Mouse (Mus musculus) forebrain, embryonic 11.5 days (tissue): ENCODE results near the gene Ssr2. TPM values are rescaled to one million over a fixed set of nuclear protein-coding genes. Genes with fewer than 3 reads are reported as not detected.
A peak's percentile ranks its signal among the peaks of the same experiment; 100 is the strongest.

Experiments used
- ATAC-seq: fragments of 200-750 bp; cut with Nextera tagmentation; replicated peaks from 2 replicates; pipeline ENCODE4 v1.8.0; 2017; ENCODE audit warnings: moderate TSS enrichment; ENCODE audit not compliant: low FRiP score
- DNase-seq: peaks from one replicate; pipeline ENCODE4 v3.0.0-alpha.2; 2017; ENCODE audit warnings: low spot score
- H3K27ac ChIP-seq: fragments of 300-500 bp; sonication (generic); 2 replicates; pipeline ENCODE4 v1.5.1; 2014; ENCODE audit warnings: low read depth, low read length
- H3K27me3 ChIP-seq: fragments of 300-500 bp; sonication (generic); 2 replicates; pipeline ENCODE4 v1.6.1; 2014; ENCODE audit warnings: mild to moderate bottlenecking, low read length, mixed read lengths; ENCODE audit not compliant: control insufficient read depth, insufficient read depth
- H3K36me3 ChIP-seq: fragments of 300-500 bp; sonication (generic); 2 replicates; pipeline ENCODE4 v1.6.1; 2014; ENCODE audit warnings: mild to moderate bottlenecking, low read length, moderate library complexity, mixed read lengths; ENCODE audit not compliant: control insufficient read depth, insufficient read depth
- H3K4me1 ChIP-seq: fragments of 300-500 bp; sonication (generic); replicated peaks from 2 replicates; pipeline ENCODE4 v1.6.1; 2014; ENCODE audit warnings: low read length, mixed read lengths; ENCODE audit not compliant: control insufficient read depth, insufficient read depth
- H3K4me2 ChIP-seq: fragments of 300-500 bp; sonication (generic); 2 replicates; pipeline ENCODE4 v1.6.1; 2014; ENCODE audit warnings: low read depth, mild to moderate bottlenecking, low read length, moderate library complexity, mixed read lengths; ENCODE audit not compliant: severe bottlenecking
- H3K4me3 ChIP-seq: fragments of 300-500 bp; sonication (generic); 2 replicates; pipeline ENCODE4 v1.5.1; 2014; ENCODE audit warnings: low read depth, low read length
- H3K9ac ChIP-seq: fragments of 300-500 bp; sonication (generic); 2 replicates; pipeline ENCODE4 v1.6.1; 2014; ENCODE audit warnings: low read length
- H3K9me3 ChIP-seq: fragments of 300-500 bp; sonication (generic); 2 replicates; pipeline ENCODE4 v1.6.1; 2016; ENCODE audit warnings: low read length, mixed read lengths; ENCODE audit not compliant: control insufficient read depth
- WGBS: fragments of 180-500 bp; shearing (Covaris S2); extraction: QIAGEN DNeasy Blood & Tissue Kit; methylation state at CpG from one replicate; pipeline ENCODE4 v1.1.7; 2014; 5-methylcytosine and 5-hydroxymethylcytosine counted together
- polyA plus RNA-seq: library from polyadenylated mRNA; unstranded; fragments of >200 nt; fragmentation: Nextera tagmentation; extraction: Ambion mirVana; gene quantifications from 2 replicates; pipeline ENCODE4 v1.2.1, GENCODE M21; 2014

Ssr2 gene
- polyA plus RNA-seq, 1 experiment from 2014 or later, result 142 TPM

DNA sequence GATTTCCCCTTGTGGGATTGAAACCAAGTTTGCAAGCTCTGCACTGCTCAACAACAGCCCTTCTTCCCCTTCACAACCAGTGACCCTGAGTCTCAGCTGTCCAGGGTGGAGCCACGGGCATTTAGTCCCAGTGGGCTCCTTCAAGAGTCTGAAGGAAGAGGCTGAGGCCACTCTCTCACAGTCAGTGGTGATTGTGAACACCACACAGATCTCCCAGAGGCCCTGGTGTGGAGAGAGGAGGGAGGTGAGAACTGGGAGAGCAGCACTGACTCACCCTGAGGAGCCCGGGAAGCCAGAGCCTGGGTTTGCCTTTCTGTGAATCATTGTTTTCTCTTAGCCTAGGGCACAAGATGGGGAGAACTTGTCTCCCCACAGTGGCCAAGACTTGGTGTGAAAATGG, 49.3 kb downstream of the Ssr2 start:
- WGBS, result 67% methylated on average over 2 of the region's 2 CpGs
- DNase-seq (no peak), ATAC-seq (no peak)
- H3K27me3 ChIP-seq, result no peaks in the 10 kb centered on the region
- peaks cover 14% of the 10 kb centered on the region for H3K4me1 ChIP-seq
- H3K27ac ChIP-seq, result peak overlapping the region; percentile 95
- H3K9ac ChIP-seq, result peak overlapping the region; percentile 97
- H3K4me3 ChIP-seq, result peak overlapping the region; percentile 90; the same call in 1 of the 2 replicates
- peak overlapping the region; percentile 93; the same call in 1 of the 2 replicates for H3K4me2 ChIP-seq
- H3K9me3 ChIP-seq, result no peaks in the 10 kb centered on the region
- H3K36me3 ChIP-seq, result peaks cover 5% of the 10 kb centered on the region

- no peak overlapping the region for H3K9ac ChIP-seq
- H3K4me1 ChIP-seq, result peaks cover 14% of the 10 kb centered on the region
- no peak overlapping the region for H3K4me3 ChIP-seq
- DNase-seq, result no peak
- no peak for ATAC-seq
- peaks cover 5% of the 10 kb centered on the region for H3K36me3 ChIP-seq
- no peak overlapping the region for H3K27ac ChIP-seq
- H3K27me3 ChIP-seq, result no peaks in the 10 kb centered on the region
- H3K4me2 ChIP-seq, result no peak overlapping the region
- whole genome bisulfite sequencing, result 94% methylated on average over 7 of the region's 7 CpGs
- no peaks in the 10 kb centered on the region for H3K9me3 ChIP-seq
Observed at GRCm38 (mm10) chr3:88625531-88625930, 49.9 kb downstream of the Ssr2 start.

GRCm38 (mm10) chr3:88626316-88626715, 50.6 kb downstream of the Ssr2 start:
- H3K36me3 ChIP-seq, result peaks cover 5% of the 10 kb centered on the region
- 81% methylated on average over 7 of the region's 7 CpGs for WGBS
- H3K9me3 ChIP-seq, result no peaks in the 10 kb centered on the region
- H3K27ac ChIP-seq, result no peak overlapping the region
- ATAC-seq, result no peak
- DNase-seq, result no peak
- no peaks in the 10 kb centered on the region for H3K27me3 ChIP-seq
- H3K4me3 ChIP-seq, result no peak overlapping the region
- H3K9ac ChIP-seq, result no peak overlapping the region
- H3K4me1 ChIP-seq, result peaks cover 14% of the 10 kb centered on the region
- H3K4me2 ChIP-seq, result no peak overlapping the region

DNA sequence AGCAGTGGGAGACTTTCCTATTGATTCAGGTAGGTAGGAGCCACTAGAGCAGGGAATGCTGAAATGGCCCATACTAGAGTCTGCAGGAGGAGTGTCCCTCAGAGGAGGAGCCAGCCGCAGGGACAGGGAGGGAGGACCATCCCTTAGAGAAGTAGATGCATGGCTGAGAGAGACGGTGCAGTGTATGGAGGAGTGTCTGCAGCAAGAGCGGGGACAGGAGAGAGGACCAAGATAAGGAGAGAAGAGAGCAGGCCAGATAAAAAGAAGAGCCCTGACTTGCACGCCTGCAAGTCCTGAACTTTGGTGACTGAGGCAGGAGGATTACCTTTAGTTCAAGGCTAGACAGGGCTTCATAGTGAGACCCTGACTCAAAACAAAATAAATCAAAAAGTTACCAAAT, 51.4 kb downstream of the Ssr2 start:
- DNase-seq (no peak), ATAC-seq (no peak)
- Histone ChIP-seq H3K4me1 (peaks cover 14% of the 10 kb centered on the region), H3K27ac (no peak overlapping the region), H3K27me3 (no peaks in the 10 kb centered on the region), H3K9me3 (no peaks in the 10 kb centered on the region), H3K36me3 (peaks cover 5% of the 10 kb centered on the region), H3K4me2 (no peak overlapping the region), H3K9ac (no peak overlapping the region), H3K4me3 (no peak overlapping the region)
- 84% methylated on average over 4 of the region's 4 CpGs for WGBS

DNA sequence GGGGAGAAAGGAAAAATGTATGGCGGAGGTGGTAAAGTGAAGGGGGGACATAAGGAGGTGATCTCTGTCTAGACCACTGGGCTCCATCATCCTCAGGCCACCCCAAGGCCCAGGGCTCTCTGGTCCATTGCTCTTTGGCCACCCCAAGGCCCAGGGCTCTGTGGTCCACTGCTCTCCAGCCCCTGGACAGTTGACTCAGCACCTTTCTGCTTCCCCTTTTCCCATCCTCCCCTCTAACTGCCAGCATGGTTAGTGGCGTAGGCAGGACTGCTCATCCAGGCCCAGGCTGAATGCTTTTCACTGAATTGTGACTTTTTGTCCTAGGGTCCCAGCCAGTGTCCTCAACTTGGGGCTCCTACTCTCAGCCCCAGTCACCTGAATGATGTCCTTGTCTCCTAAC, 51.9 kb downstream of the Ssr2 start:
- Histone ChIP-seq H3K27me3 (no peaks in the 10 kb centered on the region), H3K9ac (no peak overlapping the region), H3K4me2 (no peak overlapping the region), H3K9me3 (no peaks in the 10 kb centered on the region), H3K27ac (no peak overlapping the region), H3K4me1 (peaks cover 14% of the 10 kb centered on the region), H3K4me3 (no peak overlapping the region), H3K36me3 (peaks cover 8% of the 10 kb centered on the region)
- ATAC-seq (no peak), DNase-seq (no peak)
- 94% methylated on average over 2 of the region's 2 CpGs for WGBS

- Histone ChIP-seq H3K9ac (no peak overlapping the region), H3K9me3 (no peaks in the 10 kb centered on the region), H3K4me2 (no peak overlapping the region), H3K4me3 (no peak overlapping the region), H3K36me3 (peaks cover 17% of the 10 kb centered on the region), H3K4me1 (peaks cover 12% of the 10 kb centered on the region), H3K27ac (no peak overlapping the region), H3K27me3 (no peaks in the 10 kb centered on the region)
- DNase-seq, result no peak
- 82% methylated on average over 4 of the region's 4 CpGs for WGBS
- no peak for ATAC-seq
Observed at GRCm38 (mm10) chr3:88628766-88629165, 53.1 kb downstream of the Ssr2 start.

GRCm38 (mm10) chr3:88629244-88629643, 53.6 kb downstream of the Ssr2 start:
- DNase-seq (no peak), ATAC-seq (no peak)
- Histone ChIP-seq H3K27me3 (no peaks in the 10 kb centered on the region), H3K27ac (no peak overlapping the region), H3K36me3 (peaks cover 20% of the 10 kb centered on the region), H3K4me2 (no peak overlapping the region), H3K4me1 (peaks cover 7% of the 10 kb centered on the region), H3K4me3 (no peak overlapping the region), H3K9ac (no peak overlapping the region), H3K9me3 (no peaks in the 10 kb centered on the region)
- 81% methylated on average over 13 of the region's 13 CpGs for WGBS

DNA sequence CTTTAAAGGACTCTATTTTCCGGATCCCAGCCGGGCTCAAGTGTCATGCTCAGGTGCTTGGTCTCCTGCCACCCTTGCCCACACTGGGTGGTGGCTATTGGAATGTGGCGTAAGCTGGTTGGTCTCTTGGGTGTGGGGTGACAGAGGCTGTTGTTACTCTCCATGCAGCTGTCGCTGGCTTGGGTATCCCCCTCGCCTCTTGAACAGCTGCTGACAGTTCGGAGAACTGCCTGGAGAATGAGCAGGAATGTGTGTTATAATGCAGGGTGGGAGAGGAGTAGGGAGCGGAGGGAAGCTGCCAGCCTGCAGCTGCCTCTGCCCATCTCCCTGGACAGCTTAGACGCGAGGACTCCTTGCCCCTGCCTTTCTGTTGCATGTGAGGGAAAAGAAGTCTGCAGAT, 54.3 kb downstream of the Ssr2 start:
- Histone ChIP-seq H3K27me3 (no peaks in the 10 kb centered on the region), H3K4me2 (no peak overlapping the region), H3K9ac (no peak overlapping the region), H3K4me1 (peaks cover under 1% of the 10 kb centered on the region; the same call in 1 of the 2 replicates), H3K27ac (no peak overlapping the region), H3K36me3 (peaks cover 24% of the 10 kb centered on the region), H3K9me3 (no peaks in the 10 kb centered on the region), H3K4me3 (no peak overlapping the region)
- ATAC-seq, result no peak
- no peak for DNase-seq
- WGBS, result 81% methylated on average over 9 of the region's 9 CpGs

DNA sequence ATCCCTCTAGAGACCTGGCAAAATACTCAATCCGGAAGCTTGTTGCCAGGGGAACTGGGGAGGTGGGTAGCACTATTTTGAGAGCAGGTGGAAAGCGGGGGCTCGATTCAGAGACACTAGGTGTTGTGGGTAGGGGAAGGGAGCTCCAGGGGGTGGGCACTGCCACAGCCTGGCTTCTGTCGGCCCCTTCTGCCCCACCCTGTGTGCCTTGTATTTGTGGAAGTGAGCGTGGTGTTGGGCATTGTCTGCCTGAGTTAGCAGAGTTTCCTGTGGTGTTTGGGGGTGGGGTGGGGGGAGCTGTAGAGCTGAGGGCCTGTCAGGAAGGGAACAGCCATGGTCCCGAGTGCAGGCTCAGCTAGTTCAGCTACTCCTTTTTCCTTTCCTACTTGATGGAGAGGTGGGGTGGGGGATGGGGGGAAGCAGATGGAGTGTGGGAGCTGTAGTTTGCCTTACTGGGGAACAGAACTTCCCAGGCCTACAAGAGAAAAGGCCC, 55.2 kb downstream of the Ssr2 start:
- H3K27ac ChIP-seq, result no peak overlapping the region

More for the DNA sequence above, 55.2 kb downstream of the Ssr2 start:
- Histone ChIP-seq H3K4me2 (no peak overlapping the region), H3K9me3 (no peaks in the 10 kb centered on the region), H3K27me3 (no peaks in the 10 kb centered on the region), H3K4me3 (no peak overlapping the region), H3K4me1 (no peaks in the 10 kb centered on the region), H3K36me3 (peaks cover 31% of the 10 kb centered on the region), H3K9ac (no peak overlapping the region)
- whole genome bisulfite sequencing, result 75% methylated on average over 6 of the region's 6 CpGs
- no peak for DNase-seq
- ATAC-seq, result no peak
